Mouse (Mus musculus): ENCODE measurements around the gene Serpini1. TPM values are rescaled to one million over a fixed set of nuclear protein-coding genes. Genes with fewer than 3 reads are reported as not detected.

The Serpini1 gene
- 12.0 TPM for polyA plus RNA-seq (2014; fragmentation: Illumina TruSeq; extraction: RNeasy Lipid Tissue Mini Kit (QIAGEN cat#74804); ENCODE audit: low read depth, low replicate concordance)

GRCm38 (mm10) chr3:75557292-75557691 is at the start of gene Serpini1:
Gene Serpini1, plus strand, starts transcription at chr3:75557547.

GRCm38 (mm10) chr3:75556695-75557291 is 554 bp upstream of the Serpini1 start, which contains the start of gene Pdcd10:
Gene Pdcd10, minus strand, starts transcription at chr3:75556856.

Other genes starting within 250 kb of the Serpini1 start
- not detected for gene Wdr49, start 75.4 kb upstream of the Serpini1 start, polyA plus RNA-seq (2014; fragmentation: Illumina TruSeq; extraction: RNeasy Lipid Tissue Mini Kit (QIAGEN cat#74804); ENCODE audit: low read depth, low replicate concordance)
- gene Pdcd10, start 691 bp upstream of the Serpini1 start, polyA plus RNA-seq (2014; fragmentation: Illumina TruSeq; extraction: RNeasy Lipid Tissue Mini Kit (QIAGEN cat#74804); ENCODE audit: low read depth, low replicate concordance) = 296 TPM
- not detected for gene Gm29133, start 190.7 kb downstream of the Serpini1 start, polyA plus RNA-seq (2014; fragmentation: Illumina TruSeq; extraction: RNeasy Lipid Tissue Mini Kit (QIAGEN cat#74804); ENCODE audit: low read depth, low replicate concordance)